Mouse (Mus musculus): ENCODE data around the gene Myom1. TPM values are rescaled to one million over a fixed set of nuclear protein-coding genes. Genes with fewer than 3 reads are reported as not detected.

Gene Myom1
- polyA plus RNA-seq, 1 experiment from 2014 or later = 20.0 TPM

DNA sequence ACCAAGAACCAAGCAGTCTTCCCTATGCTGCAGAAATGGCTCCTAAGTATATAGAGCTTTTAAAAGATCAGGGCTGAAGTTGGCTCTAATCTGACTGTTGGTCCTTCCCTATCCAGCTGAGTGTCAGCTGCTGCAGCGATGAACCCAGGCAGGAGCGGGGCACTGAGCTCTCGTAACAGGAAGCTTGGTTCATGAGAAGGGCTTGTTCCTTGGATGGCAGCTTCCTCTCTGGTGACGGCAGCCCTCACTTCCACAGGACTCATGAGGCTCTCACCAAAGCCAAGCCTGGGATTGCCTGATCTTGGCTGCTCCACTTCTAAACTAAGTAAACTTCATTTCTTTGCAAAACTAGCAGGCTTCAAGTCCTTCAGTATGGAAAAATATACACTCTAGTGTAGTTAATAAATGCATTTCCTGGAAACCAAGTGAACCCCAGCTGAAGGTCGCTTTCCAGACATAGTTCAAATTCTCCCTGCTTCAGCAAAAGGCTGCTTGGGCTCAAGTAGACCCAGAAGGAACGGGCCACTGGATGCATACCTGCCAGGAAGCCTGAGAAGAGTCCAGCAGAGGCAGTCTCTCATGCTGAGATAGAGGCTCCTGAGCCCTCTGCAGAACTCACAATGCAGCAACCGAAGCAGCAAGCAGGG, 125.2 kb downstream of the Myom1 start:
- no peak overlapping the region for H3K4me2 ChIP-seq (replicated peaks; ENCODE audit: low read depth, low read length)
- no peak for ATAC-seq (ENCODE audit: insufficient number of reproducible peaks, insufficient read depth, low FRiP score, low read depth)
- 67% methylated on average over 7 of the region's 7 CpGs for WGBS
- H3K4me3 ChIP-seq (ENCODE audit: low read depth, low read length) = no peak overlapping the region
- no peaks in the 10 kb centered on the region for H3K36me3 ChIP-seq (ENCODE audit: control insufficient read depth, insufficient read depth, low read length)
- no peak overlapping the region for H3K9ac ChIP-seq (replicated peaks; ENCODE audit: low read depth, low read length)
- H3K4me1 ChIP-seq (ENCODE audit: control insufficient read depth, insufficient read depth, low read length) = peaks cover 14% of the 10 kb centered on the region; the same call in 1 of the 2 replicates
- H3K27ac ChIP-seq (ENCODE audit: low read length) = no peak overlapping the region
- H3K9me3 ChIP-seq (ENCODE audit: control insufficient read depth, low read depth, low read length) = no peaks in the 10 kb centered on the region
- no peaks in the 10 kb centered on the region for H3K27me3 ChIP-seq (ENCODE audit: control insufficient read depth, insufficient read depth, low read length)

DNA sequence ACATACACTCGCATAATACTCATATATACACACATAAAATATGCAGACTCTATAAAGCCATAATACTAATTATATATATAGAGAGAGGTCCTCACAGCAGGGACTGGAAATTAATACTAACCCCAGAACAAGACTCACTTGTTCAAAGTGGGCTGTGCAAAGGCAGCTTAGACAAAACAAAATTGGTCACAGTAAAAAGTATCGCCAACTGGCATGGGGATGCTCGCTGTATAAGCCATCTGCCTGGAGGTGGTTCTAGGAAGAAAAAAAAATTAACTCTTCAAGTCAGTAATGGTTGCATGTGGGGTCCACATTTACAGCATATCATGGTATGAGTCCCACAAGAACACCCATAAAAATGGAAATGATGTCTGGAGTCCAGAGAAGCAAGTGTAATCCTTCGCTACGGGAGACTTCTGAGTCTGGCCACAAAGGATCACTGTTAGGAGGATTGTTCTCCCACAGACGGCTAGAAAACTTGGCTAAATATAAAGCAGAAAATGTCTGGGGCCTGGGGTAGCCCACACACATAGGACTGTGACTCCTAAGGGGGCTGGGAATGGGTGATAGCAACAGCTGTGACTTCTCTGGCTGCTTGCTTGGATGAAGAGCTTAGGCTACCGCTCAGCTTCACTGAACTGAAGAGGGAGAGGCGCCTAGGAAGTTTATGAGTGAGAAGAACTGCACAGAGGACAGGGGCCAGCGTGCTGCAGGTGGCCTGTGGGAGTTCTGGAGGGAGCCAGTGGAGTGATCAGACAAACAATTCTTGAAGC, 127.2 kb downstream of the Myom1 start:
- Histone ChIP-seq H3K27me3 (ENCODE audit: control insufficient read depth, insufficient read depth, low read length) (no peaks in the 10 kb centered on the region), H3K4me2 (replicated peaks; ENCODE audit: low read depth, low read length) (no peak overlapping the region), H3K4me3 (ENCODE audit: low read depth, low read length) (no peak overlapping the region), H3K9me3 (ENCODE audit: control insufficient read depth, low read depth, low read length) (no peaks in the 10 kb centered on the region), H3K36me3 (ENCODE audit: control insufficient read depth, insufficient read depth, low read length) (no peaks in the 10 kb centered on the region), H3K9ac (replicated peaks; ENCODE audit: low read depth, low read length) (no peak overlapping the region), H3K27ac (ENCODE audit: low read length) (peak overlapping the region; percentile 29), H3K4me1 (ENCODE audit: control insufficient read depth, insufficient read depth, low read length) (peaks cover 10% of the 10 kb centered on the region; the same call in 1 of the 2 replicates)
- 49% methylated on average over 9 of the region's 9 CpGs for WGBS
- peak; percentile 43; the same call in 1 of the 2 replicates for ATAC-seq (ENCODE audit: insufficient number of reproducible peaks, insufficient read depth, low FRiP score, low read depth)

DNA sequence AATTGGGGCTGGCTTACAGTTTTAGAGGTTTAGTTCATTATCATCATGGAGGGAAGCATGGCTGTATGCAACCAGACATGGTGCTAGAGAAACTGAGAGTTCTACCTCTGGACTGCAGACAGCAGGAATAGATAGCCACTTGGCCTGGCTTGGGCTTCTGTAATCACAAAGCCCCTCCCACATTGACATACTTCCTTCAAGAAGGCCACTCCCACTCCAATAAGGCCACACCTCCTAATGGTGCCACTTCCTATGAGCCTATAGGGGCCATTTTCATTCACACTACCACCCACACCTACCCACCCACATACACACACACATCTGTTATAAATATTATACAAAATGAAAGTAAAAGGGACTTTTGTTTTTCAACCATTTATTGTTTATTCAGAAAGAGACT, 129.8 kb downstream of the Myom1 start:
- no peak overlapping the region for H3K4me2 ChIP-seq (replicated peaks; ENCODE audit: low read depth, low read length)
- no peak overlapping the region for H3K27ac ChIP-seq (ENCODE audit: low read length)
- no peaks in the 10 kb centered on the region for H3K27me3 ChIP-seq (ENCODE audit: control insufficient read depth, insufficient read depth, low read length)
- ATAC-seq (ENCODE audit: insufficient number of reproducible peaks, insufficient read depth, low FRiP score, low read depth) = no peak
- no peaks in the 10 kb centered on the region for H3K36me3 ChIP-seq (ENCODE audit: control insufficient read depth, insufficient read depth, low read length)
- H3K9ac ChIP-seq (replicated peaks; ENCODE audit: low read depth, low read length) = no peak overlapping the region
- H3K9me3 ChIP-seq (ENCODE audit: control insufficient read depth, low read depth, low read length) = no peaks in the 10 kb centered on the region
- H3K4me1 ChIP-seq (ENCODE audit: control insufficient read depth, insufficient read depth, low read length) = peaks cover 10% of the 10 kb centered on the region; the same call in 1 of the 2 replicates
- H3K4me3 ChIP-seq (ENCODE audit: low read depth, low read length) = no peak overlapping the region

DNA sequence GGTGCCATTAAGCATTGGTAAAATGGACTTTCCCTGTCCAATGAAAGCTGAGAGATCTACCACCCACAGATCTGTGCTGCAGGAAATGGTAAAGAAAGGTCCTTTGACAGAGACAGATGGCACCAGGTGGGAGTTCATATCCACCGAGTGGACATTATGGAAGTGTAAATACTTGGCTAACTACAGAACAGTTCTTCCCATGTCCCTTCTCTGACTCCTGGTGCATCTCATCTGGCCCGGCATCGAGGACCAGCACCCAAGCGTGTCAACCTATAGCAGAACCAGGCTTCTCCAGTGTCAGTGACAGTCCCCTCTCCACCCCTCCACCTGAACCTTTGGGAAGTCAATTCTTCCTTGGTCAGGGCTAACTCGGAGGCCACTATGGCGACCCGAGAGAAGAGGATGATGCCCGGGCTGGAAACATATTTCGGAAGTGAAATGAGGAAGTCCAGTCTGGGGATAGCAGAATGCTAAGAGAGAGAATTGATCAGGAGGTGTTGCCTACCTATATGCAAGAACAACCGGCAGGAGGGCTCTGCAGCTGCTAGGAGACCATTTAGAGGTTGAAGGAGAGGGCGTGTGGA, 130.5 kb downstream of the Myom1 start:
- no peak for ATAC-seq (ENCODE audit: insufficient number of reproducible peaks, insufficient read depth, low FRiP score, low read depth)
- H3K4me1 ChIP-seq (ENCODE audit: control insufficient read depth, insufficient read depth, low read length) = peaks cover 10% of the 10 kb centered on the region; the same call in 1 of the 2 replicates
- whole genome bisulfite sequencing = 80% methylated on average over 11 of the region's 11 CpGs

DNA sequence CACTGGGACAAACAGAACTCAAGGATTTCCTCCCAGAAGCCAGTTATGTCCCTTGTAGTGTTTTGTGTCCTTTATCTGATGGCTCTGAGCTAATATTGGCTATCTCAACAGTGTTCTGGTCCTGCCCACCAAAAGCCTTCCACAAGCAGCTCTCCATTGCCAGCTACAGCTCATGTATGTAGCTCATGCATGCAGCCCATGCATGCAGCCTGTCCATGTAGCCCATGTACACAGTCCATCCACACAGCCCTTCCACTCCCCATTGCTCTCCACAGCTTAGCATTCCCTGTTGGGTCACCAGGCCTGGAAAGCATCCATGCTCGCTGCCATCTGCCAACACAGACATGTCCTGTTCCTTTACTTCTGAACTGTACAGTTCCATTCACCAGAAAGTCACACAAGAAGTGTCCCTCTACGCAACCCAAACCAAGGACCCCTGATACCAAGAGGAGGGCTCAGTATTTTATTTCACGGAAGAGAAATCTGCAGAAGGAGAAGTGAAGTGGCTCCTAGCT, 132.1 kb downstream of the Myom1 start:
- Histone ChIP-seq H3K4me2 (replicated peaks; ENCODE audit: low read depth, low read length) (no peak overlapping the region), H3K27ac (ENCODE audit: low read length) (no peak overlapping the region), H3K9me3 (ENCODE audit: control insufficient read depth, low read depth, low read length) (no peaks in the 10 kb centered on the region), H3K9ac (replicated peaks; ENCODE audit: low read depth, low read length) (no peak overlapping the region), H3K4me3 (ENCODE audit: low read depth, low read length) (no peak overlapping the region), H3K4me1 (ENCODE audit: control insufficient read depth, insufficient read depth, low read length) (peaks cover 10% of the 10 kb centered on the region; the same call in 1 of the 2 replicates), H3K36me3 (ENCODE audit: control insufficient read depth, insufficient read depth, low read length) (no peaks in the 10 kb centered on the region), H3K27me3 (ENCODE audit: control insufficient read depth, insufficient read depth, low read length) (no peaks in the 10 kb centered on the region)
- ATAC-seq (ENCODE audit: insufficient number of reproducible peaks, insufficient read depth, low FRiP score, low read depth) = no peak
- WGBS = 93% methylated on average over 3 of the region's 3 CpGs

More for the DNA sequence above, 130.5 kb downstream of the Myom1 start:
- H3K27ac ChIP-seq (ENCODE audit: low read length) = no peak overlapping the region
- H3K9ac ChIP-seq (replicated peaks; ENCODE audit: low read depth, low read length) = no peak overlapping the region
- H3K9me3 ChIP-seq (ENCODE audit: control insufficient read depth, low read depth, low read length) = no peaks in the 10 kb centered on the region
- H3K4me3 ChIP-seq (ENCODE audit: low read depth, low read length) = no peak overlapping the region
- no peak overlapping the region for H3K4me2 ChIP-seq (replicated peaks; ENCODE audit: low read depth, low read length)
- no peaks in the 10 kb centered on the region for H3K36me3 ChIP-seq (ENCODE audit: control insufficient read depth, insufficient read depth, low read length)
- H3K27me3 ChIP-seq (ENCODE audit: control insufficient read depth, insufficient read depth, low read length) = no peaks in the 10 kb centered on the region

DNA sequence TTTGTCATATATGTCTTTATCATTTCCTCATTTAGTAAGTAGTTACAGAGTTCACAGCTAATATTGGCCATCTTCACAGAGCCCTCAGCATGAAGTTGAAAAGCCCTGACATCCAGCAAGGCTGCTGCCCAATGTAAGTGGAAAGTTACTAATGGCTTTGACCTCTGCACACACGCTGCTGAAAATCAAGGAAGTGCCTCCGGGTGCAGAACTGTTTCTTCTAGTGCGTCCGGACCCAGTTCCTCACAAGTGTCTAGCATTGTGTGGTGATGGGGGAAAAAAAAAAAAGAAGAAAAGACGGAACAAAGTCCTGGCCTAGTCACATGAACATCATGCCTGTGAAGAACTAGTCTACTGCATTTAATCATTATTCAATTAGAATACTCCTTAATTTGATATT, 132.7 kb downstream of the Myom1 start:
- no peak for ATAC-seq (ENCODE audit: insufficient number of reproducible peaks, insufficient read depth, low FRiP score, low read depth)
- no peaks in the 10 kb centered on the region for H3K9me3 ChIP-seq (ENCODE audit: control insufficient read depth, low read depth, low read length)
- no peak overlapping the region for H3K4me3 ChIP-seq (ENCODE audit: low read depth, low read length)
- no peaks in the 10 kb centered on the region for H3K36me3 ChIP-seq (ENCODE audit: control insufficient read depth, insufficient read depth, low read length)
- H3K27ac ChIP-seq (ENCODE audit: low read length) = no peak overlapping the region
- no peak overlapping the region for H3K4me2 ChIP-seq (replicated peaks; ENCODE audit: low read depth, low read length)
- peaks cover 7% of the 10 kb centered on the region; the same call in 1 of the 2 replicates for H3K4me1 ChIP-seq (ENCODE audit: control insufficient read depth, insufficient read depth, low read length)
- H3K9ac ChIP-seq (replicated peaks; ENCODE audit: low read depth, low read length) = no peak overlapping the region
- no peaks in the 10 kb centered on the region for H3K27me3 ChIP-seq (ENCODE audit: control insufficient read depth, insufficient read depth, low read length)
- 45% methylated on average over 5 of the region's 5 CpGs for WGBS

DNA sequence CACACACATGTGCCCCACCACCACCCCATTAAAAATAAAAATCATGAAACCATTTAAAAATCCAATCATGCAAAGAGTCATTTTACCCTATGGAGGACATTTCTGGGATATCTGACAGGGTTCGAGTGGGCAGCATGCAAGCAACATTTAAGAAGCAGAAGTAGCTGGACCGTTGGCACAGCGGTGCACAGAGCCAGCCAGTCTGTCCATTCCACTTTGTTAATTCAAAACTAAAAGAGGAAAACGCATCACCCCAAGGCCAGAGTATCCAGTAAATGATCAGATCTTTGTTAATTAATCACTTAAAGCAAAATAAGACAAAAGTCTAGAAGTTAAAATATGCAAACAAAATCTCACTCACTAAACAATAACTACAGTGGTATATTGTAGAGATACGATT, 133.4 kb downstream of the Myom1 start:
- no peak overlapping the region for H3K4me2 ChIP-seq (replicated peaks; ENCODE audit: low read depth, low read length)
- no peaks in the 10 kb centered on the region for H3K36me3 ChIP-seq (ENCODE audit: control insufficient read depth, insufficient read depth, low read length)
- no peak for ATAC-seq (ENCODE audit: insufficient number of reproducible peaks, insufficient read depth, low FRiP score, low read depth)

DNA sequence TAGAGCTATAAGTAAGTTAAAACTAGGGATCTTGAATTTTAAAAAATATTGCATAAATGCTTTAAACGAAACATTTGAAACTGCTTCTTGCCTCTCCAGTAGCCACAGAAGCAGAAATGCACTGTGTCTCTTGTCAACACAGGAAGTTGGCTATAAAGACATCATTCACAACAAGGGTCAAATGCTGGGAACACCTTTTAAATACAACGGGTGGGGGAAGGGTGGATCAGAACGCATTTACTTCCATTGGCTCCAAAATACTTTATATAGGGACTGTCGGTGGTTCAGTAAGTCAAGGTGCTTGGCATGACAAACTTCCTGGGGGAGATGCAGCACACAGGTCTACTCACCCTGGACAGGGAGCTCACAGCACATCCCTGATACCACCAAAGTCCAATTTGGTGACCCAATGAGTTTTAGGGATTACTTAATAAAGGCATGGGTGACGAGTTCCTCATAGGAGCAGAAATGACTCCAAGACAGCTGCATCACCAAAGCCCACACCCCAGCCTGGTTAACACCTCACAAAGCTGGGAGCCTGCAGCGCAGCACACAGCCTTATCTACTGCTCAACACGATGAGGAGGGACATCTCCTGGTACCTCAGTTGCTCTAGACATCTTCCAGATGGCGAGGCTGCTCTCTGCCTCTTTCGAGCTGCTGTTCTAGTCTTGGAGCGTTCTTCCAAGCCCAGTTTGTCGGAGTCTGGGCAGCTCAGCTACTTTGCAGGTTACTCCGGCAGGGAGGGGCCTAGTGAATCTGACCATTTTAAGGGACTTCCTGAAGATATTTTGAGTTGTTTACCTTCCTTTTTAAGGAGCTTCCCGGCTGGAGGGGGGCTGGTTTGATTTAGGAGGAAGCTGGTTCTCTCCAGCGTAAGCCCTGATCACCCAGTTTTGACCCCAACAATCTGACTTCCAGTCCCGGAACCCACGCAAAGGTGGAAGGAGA, 134.2 kb downstream of the Myom1 start:
- Histone ChIP-seq H3K27me3 (ENCODE audit: control insufficient read depth, insufficient read depth, low read length) (no peaks in the 10 kb centered on the region), H3K9ac (replicated peaks; ENCODE audit: low read depth, low read length) (no peak overlapping the region), H3K9me3 (ENCODE audit: control insufficient read depth, low read depth, low read length) (no peaks in the 10 kb centered on the region), H3K27ac (ENCODE audit: low read length) (no peak overlapping the region), H3K4me1 (ENCODE audit: control insufficient read depth, insufficient read depth, low read length) (no peaks in the 10 kb centered on the region), H3K4me3 (ENCODE audit: low read depth, low read length) (no peak overlapping the region), H3K36me3 (ENCODE audit: control insufficient read depth, insufficient read depth, low read length) (no peaks in the 10 kb centered on the region), H3K4me2 (replicated peaks; ENCODE audit: low read depth, low read length) (no peak overlapping the region)
- WGBS = 66% methylated on average over 16 of the region's 16 CpGs
- no peak for ATAC-seq (ENCODE audit: insufficient number of reproducible peaks, insufficient read depth, low FRiP score, low read depth)

More for the DNA sequence above, 133.4 kb downstream of the Myom1 start:
- H3K9ac ChIP-seq (replicated peaks; ENCODE audit: low read depth, low read length) = no peak overlapping the region
- no peaks in the 10 kb centered on the region for H3K9me3 ChIP-seq (ENCODE audit: control insufficient read depth, low read depth, low read length)
- H3K4me1 ChIP-seq (ENCODE audit: control insufficient read depth, insufficient read depth, low read length) = no peaks in the 10 kb centered on the region
- H3K4me3 ChIP-seq (ENCODE audit: low read depth, low read length) = no peak overlapping the region
- H3K27me3 ChIP-seq (ENCODE audit: control insufficient read depth, insufficient read depth, low read length) = no peaks in the 10 kb centered on the region
- WGBS = 86% methylated on average over 5 of the region's 5 CpGs
- no peak overlapping the region for H3K27ac ChIP-seq (ENCODE audit: low read length)
